Mouse (Mus musculus) heart, postnatal 14 days (tissue): ENCODE data around the gene Syn1. TPM values are rescaled to one million over a fixed set of nuclear protein-coding genes. Genes with fewer than 3 reads are reported as not detected.

Source experiments
- DNase-seq, 2 experiments: peaks; one replicate each; pipeline ENCODE4 v3.0.0; 2021 to 2022
- intact Hi-C: fragments of 180-260 bp; cut with DNase I; formaldehyde crosslinking; loops from one replicate; pipeline ENCODE4 v1.15.1; 2025
- long read RNA-seq, 2 experiments: library from polyadenylated mRNA; stranded (forward); transcript quantifications; one replicate each; pipeline ENCODE4 v2.0.0; 2021
- total RNA-seq, 2 experiments: library from RNA; stranded (reverse); gene quantifications; 2 replicates each; pipeline ENCODE4 v1.2.3; 2021

The Syn1 gene
- total RNA-seq: under 1 TPM; 0.32 to 0.45 TPM
- long read RNA-seq, experiment 1, partial matches to known transcripts: 1 of 1 reads
- long read RNA-seq, experiment 1, other reads (novel, unspliced or antisense): 0 of 1 reads
- long read RNA-seq, experiment 2, partial matches to known transcripts: 2 of 2 reads
- long read RNA-seq, experiment 2, other reads (novel, unspliced or antisense): 0 of 2 reads

DNA sequence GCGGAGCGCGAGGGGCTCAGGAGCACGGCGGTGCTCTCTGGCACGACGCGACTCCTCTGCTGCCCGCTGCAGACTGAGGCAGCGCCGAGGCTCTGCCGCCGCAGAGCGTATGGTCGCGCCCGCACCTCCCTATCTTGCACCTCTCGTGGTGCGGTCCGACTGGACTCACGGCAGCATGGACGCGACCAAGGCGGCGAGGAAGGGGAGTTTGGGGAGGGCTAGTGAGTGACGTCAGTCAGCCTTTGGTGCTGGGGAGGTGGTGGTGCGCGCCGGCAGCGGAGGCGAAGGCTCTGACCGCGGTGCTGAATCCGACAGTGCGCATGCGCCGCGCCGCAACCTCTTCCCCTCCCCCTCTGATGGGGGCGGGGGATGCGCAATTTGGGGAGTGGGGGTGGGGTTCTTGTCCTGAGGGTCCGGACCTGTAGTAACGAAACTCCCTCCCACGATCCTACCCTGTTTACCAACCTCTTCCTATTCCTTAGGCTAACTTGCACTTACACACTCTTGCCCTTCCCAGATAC, at the start of gene Syn1:
Gene Syn1 (minus strand): TSS at position 161 of the 521 bp plus-strand sequence.
- intact Hi-C loops: no loop called here
- peak; percentile 73 for DNase-seq

DNA sequence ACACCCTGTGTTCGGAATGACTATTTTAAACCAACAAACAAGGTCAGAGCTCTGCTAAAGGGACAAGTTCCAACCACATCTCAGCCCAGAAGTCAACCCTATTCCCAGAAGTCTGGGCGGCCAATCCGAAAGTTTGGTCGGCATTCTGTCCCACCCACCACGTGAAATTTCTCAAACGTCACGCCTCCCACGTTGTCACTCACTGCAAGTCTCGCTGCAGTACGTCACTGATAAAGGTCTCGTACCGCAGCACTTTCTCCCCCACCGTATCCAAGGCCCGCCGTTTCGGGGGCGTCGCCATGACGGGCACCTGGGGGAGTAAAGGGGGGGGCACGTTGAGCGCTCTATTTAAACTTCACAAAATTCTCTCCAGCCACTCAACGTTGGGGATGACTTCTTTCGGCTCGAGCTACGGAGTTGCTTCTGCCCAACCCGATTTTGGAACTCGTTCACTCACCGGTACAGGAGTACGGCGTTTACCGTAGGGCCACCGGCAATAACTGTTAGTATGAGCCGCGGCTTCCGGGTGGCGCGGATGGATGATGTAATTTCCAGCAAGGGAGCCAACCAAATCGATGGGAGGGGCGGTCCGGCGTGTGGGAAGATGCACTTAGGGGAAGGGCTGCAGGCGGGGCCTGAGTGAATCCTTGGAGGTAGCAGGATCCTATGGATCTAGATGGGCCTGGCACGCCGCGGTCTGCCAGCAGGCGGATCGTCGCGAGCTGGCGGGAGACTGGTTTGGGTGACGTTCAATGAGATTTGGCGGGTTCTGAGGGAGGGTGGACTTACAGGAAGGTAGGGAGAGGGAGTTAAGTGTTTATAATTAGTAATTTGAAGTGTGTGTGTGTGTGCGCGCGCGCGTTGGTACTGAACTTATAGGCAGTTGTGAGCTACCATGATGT, 40.9 kb upstream of the Syn1 start, which contains the start of gene Uxt:
Gene Uxt (minus strand): TSS at position 541 of the 902 bp plus-strand sequence.
- DNase-seq: peak; percentile 83 to 88
- intact Hi-C loops: loop anchor here (5.0 kb wide), 1 partner anchor 101 kb away; the partner anchor contains the start of gene Zfp182

DNA sequence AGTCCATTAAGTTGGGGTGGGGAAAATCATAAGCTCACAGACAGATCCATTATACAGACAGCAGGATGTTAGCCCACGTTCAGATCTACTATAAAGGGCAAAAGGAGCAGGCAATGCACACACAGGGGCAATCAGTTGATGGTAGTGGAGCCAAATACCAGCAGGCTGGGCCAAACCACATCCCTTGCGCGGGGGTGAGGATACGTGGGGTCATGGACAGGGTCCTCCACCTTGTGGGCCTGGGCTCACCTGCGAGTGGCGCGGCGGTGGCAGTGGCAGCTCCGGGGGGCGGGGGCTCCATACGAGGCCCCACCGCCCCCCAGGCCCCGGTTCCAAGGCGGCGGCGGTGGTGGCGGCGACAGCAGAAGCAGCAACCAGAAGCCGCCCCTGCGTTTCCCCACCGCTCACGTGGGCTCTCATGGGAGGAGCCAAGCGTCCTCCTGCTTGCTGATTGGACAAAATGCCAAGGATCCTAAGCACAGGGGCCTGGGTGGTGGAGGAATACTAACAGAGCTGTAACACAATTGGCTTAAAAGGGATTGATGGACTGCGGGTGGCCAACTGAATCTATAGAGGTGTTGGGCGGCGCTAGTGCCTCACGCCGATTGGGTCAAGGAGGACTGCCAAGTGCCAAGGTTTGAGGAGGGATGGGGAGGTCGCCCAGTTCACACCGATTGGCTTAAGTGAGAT, 29.5 kb upstream of the Syn1 start, which contains the start of gene Elk1:
Gene Elk1 (minus strand): TSS at position 418 of the 690 bp plus-strand sequence.
- intact Hi-C loops: loop anchor here (5.0 kb wide), 1 partner anchor 288 kb away; no protein-coding TSS in a partner anchor
- DNase-seq: peak; percentile 76 to 81

DNA sequence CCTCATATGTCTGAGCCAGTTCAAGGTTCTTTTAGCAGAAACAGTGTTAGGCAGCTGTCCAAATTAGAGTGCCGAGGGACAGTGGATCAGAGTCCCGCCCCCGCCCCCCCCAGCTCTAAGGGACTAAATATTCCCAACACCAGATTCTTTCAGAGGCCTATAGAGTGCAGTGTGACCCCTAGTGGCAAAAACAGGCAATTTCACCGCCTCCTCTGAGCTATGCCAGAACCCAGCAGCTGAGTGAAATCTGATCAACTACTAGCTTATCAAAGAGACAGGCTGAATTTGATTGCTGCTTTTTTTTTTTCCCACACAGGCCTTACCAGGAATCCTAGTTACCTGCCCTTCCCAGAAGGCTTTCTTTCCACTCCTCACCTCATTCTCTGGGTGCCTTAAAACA, 25.3 kb upstream of the Syn1 start:
- intact Hi-C loops: loop anchor here (2.0 to 5.0 kb wide), 2 partner anchors 99 to 117 kb away; no protein-coding TSS in a partner anchor
- peak; percentile 38 to 62 for DNase-seq

DNA sequence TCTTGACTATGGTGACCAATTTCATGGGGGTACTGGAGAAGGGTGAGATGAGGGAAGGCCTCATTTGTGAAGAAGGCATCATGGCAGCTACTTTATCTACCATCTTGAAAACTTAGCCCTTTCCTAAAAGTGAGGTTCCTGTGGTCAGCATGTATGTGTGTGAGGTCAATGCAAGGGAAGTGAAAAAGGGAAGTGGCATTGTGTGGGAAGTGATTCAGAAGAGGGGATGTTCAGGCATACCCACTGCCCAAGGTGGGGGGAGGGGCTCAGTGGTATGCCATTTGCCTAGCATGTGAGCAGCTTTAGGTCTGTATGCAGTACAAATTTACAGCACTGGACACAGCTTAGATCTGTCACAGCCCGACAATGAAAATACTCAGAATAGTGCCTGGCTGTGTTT, 11.2 kb upstream of the Syn1 start:
- intact Hi-C loops: no loop called here
- DNase-seq: peak in 1 of 2 experiments; percentile 16

DNA sequence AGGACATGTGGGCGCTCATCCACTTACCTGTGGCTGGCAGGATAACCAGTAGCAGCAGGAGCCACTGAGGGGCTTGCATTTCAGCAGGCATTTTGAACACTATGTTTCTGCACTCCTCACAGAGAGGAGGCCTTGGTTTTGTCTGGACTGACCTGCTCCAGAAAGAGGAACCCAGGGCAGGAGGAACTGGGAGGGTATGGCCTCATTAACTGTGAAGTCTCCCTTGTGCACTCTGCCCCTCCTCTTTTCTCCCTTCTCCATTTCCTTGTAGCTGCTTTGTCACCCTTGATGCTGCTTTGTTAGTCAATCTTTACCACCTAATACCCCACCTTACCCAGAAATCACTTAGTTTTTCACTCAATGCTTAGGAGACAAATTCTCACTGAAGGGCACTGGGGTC, 10.6 kb upstream of the Syn1 start, which contains the start of gene Cfp:
Gene Cfp (minus strand): TSS at position 192 of the 400 bp plus-strand sequence.
- intact Hi-C loops: no loop called here

DNA sequence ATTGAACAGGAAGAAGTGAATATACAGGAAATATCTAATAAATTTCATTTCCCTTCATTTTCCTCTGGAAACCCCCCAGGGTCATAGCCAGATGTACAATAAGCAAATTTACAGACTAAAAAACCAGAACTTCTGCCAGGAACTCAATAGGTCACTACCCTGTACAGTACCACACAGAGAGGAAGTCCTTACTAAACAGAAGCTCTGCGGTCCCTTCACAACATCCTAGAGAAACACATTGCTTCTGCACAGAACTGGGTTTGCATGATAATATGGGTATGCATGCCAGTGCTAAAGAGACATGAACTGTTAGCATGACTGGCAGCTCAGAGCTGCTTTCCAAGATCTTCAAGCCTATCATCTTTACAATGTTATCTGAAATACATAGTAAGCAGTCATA, 9.1 kb upstream of the Syn1 start:
- no peak for DNase-seq
- intact Hi-C loops: no loop called here

More for the DNA sequence above, 10.6 kb upstream of the Syn1 start, which contains the start of gene Cfp:
- no peak for DNase-seq

DNA sequence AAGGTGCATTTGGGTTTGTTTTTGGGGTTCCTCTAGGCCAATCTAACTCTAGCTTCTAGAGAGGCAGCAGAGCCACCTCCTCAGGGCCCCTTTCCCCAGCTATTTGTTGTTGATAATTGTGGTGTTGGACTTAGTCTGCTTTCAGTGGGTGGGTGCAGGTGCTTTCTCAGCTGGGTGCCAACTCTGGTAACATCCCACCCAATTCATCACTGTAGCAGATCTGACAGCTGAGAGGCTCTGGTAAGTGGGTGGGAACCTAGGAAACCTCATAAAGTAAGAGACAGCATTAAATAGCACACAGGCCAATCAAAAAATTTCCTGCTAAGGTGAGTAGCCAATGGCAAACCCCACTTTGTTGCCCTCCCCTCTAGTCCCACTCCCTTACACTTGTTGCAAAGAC, 4.2 kb upstream of the Syn1 start:
- intact Hi-C loops: no loop called here
- DNase-seq: no peak

DNA sequence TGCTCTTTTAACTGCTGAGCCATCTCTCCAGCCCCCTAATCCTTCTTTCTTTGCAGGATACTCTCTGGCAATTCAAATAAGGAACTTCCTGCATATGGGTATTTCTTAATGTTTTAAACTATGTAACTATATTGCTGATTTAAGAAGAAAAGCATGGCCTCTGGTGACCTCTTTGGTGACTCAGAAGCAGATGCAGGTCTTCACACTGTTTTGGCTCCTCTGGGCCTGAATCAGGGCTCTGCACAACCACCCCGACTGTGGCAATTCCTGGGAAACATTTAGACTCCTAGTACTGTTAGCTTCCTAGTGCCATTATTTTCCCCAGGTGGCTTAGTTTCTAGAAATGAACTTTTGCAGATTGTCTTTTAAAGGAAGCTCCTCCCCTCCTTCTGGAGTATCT, 2.7 kb upstream of the Syn1 start:
- no peak for DNase-seq
- intact Hi-C loops: no loop called here

DNA sequence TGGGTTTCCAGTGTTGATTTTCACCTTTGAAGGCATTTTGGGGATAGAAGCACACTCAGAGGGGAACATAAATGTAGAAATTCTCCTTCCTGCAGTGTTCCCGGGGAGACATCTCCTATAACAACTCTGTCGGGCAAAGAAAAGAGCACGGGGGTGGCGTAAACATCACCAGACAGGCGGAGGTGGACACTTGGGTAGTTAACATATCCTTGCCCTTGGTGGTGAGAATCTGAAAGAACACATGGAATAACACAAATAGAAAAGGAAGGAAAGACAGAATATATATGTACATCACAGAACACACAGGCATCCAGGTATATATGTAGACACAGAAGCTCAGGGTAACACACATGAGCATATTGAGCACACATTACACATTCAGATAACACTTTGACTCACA, 562 bp upstream of the Syn1 start:
- intact Hi-C loops: no loop called here
- DNase-seq: no peak

DNA sequence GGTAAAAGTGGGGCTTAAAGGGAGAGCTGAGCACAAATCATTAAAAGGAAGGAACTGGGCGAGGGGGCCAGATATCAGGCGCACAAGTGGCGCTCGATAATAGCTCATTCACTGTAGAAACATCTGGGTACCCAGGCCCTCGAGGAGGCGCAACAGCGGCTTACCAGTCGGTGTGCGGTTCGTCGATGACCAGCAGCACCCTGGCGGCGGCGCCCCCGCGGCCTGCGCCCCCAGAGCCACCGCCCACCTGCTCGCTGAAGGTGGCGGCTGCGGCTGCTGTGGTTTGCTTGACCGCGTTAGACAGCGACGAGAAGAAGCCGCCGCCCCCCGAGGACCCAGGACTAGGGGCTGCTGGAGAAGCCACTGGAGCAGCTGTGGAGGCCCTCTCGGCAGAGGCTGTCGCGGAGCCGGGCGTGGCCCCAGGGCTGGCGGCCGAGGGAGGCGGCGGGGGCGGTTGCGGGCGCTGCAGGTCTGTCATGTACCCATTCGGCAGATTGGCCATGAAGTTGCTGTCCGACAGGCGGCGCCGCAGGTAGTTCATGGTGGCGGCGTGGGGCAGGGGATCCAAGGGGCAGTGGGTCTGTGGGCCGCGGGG, 458 bp downstream of the Syn1 start:
- no peak for DNase-seq
- intact Hi-C loops: no loop called here

DNA sequence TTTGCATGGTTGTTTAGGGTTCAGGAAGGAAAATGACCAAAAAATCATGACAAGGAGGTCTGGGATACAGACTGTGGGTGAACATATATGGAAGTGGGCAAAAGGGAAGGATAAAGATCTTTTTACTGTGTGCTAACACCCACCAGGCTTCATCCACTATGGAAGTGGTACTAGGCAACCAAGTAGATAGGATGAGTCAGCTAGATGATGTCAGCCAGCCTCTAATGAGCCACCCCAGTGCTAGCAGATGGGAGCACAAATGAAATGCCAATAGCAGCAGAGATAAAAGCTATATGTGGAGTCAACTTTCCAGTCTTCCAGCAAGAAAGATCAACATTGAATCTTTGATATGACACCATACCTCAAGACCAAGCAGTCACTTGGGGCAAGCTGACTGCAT, 5.7 kb downstream of the Syn1 start:
- DNase-seq: no peak
- intact Hi-C loops: no loop called here

DNA sequence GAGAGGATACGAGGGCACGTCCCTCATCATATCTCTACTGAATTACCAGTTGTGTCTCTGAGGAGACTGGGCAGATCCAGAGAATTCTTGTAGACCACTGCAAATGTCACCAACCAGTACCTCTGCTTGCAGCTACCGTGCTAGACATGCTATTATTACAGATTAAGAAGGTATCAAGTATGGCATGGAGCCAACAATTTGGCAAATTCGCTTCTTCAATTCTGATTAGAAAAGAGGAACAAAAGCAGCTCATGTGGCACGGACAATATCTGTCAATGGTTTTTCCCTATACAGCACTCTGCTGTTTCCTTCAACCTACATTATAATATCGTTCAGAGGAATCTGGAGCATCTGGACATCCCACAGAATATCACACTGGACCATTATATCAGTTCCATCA, 7.1 kb downstream of the Syn1 start:
- DNase-seq: no peak
- intact Hi-C loops: no loop called here

DNA sequence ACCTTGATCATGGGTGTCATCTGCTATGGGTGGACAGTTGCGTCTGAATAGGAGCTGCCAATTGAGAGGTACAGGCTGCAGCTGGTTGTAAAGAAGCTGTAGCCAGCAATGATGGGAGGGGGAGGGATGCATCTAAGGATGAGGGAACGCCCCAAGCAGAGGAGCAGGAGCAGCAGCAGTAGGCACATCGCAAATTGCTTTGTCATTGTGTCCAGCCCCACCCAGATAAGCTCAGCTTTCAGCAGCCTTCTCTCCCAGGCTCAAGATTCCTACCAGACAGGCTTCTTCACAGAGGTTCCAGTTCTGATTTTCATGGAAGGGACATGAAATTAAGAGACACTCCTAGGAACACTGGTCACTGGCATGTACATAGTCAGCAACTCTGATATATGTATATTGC, 10.7 kb downstream of the Syn1 start:
- intact Hi-C loops: no loop called here
- DNase-seq: no peak

DNA sequence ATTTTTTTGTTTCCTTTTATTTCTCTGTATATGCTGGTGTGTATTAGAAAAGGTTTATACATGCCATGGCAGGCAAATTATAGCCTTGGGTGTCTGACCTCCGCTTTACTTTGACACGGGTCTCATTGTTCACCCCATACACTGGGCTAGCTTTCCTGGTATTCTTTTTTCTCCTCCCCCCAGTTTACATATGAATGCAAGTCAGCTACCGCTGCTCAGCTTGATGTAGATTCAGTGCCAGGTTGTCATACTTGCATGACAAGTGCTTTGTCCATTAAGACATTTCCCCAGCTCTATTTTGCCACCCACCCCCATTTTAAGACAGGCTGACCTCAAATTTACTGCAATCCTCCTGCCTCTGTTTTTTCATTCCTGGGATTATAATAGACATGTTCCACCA, 45.6 kb downstream of the Syn1 start:
- intact Hi-C loops: no loop called here
- DNase-seq: no peak

DNA sequence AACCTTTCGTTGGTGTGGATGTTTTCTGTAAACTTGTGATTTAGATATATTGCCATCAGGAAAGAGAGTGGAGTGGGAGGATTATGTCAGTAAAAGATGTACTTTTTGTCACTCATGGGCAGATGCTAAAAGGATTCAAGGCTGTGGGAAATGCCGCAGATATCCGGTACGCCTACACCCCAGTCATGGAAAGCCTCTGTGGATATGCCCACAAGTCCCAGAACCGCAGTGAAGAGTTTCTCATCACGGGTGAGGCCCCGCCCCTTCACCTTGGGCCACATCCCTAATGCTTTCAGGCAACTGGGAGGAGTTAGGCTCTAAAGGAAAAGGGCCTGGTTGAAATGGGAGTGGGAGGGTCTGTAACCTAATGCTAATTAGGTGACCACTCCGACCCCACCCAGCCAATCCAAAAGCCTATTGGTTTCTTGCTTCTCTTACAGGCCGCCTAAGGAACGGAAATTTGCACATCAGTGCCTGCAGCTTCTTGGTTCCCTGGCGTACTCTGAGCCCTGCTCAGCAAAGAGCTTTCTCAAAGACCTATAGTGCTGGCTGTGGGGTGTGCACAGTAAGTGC, 47.8 kb downstream of the Syn1 start:
- intact Hi-C loops: no loop called here
- DNase-seq: no peak

DNA sequence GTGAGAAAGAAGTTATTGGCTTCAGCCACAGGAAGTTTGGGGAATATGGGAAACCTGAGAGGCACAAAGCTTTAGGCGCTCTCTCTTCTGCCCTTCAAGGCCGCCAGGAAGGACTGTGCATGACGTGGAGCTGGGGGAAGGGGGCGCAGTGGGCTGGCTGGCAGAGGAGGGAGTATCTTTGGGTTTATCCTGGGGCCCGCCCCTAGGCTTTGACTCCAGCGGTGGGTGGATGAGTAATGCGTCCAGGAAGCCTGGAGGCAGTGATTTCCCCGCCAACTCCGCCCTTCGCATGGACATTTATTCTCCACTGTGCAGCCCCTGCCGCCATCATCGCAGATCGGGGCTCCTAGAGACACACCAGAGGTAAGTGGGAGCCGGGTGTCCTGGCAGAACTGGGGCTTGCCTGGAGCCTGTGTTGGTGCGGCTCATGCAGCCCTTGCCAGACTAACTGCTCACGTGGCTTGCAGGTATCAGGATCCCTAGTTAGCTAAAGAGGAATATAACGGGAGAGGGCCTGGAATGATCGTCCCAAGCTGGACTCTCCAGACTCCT, 50.8 kb downstream of the Syn1 start, which contains the start of gene Timp1:
Gene Timp1 (plus strand): TSS at position 205 of the 552 bp plus-strand sequence.
- DNase-seq: peak; percentile 16 to 44
- intact Hi-C loops: loop anchor here (5.0 kb wide), 1 partner anchor 163 kb away; no protein-coding TSS in a partner anchor

DNA sequence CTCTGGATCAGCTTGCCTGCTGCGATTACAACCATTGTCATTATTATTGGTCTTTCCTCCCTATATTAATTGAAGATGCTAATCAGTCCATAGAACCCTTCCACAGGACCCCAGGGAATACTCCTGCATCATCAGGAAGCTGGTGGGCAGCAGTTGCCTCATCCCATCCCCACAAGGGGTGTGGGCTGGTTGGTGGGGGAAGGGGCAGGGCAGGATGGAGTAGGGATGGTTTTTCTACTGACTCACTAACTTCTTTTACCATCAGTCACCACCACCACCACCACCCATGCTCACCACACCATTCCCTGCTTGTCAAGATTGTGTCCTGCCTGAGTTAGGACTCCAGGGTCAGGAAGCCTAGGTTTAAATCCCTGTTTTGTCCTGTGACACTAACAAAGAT, 51.6 kb downstream of the Syn1 start:
- DNase-seq: no peak
- intact Hi-C loops: loop anchor here (5.0 kb wide), 1 partner anchor 162 kb away; no protein-coding TSS in a partner anchor

DNA sequence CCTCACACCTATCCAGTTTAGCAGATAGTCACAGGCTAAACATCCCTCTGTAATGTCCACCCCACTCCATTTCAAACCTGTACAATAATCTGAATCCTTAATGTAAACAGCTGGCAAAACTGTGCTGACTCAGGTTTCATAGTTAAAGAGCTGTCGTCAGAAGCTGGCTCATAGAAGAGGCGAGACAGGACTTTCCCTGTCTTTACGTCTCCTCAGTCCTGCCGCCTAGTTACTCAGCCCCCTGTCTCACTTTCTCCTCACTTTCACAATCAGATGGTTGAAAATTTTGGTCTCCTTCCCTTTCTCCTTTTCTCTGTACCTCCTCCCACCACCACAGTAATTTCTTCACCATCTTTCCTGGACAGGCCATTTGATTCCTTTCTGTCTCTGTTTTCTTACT, 52.7 kb downstream of the Syn1 start:
- DNase-seq: no peak
- intact Hi-C loops: loop anchor here (5.0 kb wide), 1 partner anchor 161 kb away; no protein-coding TSS in a partner anchor
